Mouse (Mus musculus) liver, postnatal 0 days (tissue): ENCODE data around the gene Utrn.

Source experiments
- CTCF ChIP-seq: sonication (generic); IDR thresholded peaks from 2 replicates; pipeline ENCODE4 v1.5.1; 2016; ENCODE audit warnings: antibody characterized with exemption, low read depth
- EP300 ChIP-seq: IDR thresholded peaks from 2 replicates; pipeline ENCODE4 v1.6.1; 2016; ENCODE audit warnings: antibody characterized with exemption, low read depth, mild to moderate bottlenecking

DNA sequence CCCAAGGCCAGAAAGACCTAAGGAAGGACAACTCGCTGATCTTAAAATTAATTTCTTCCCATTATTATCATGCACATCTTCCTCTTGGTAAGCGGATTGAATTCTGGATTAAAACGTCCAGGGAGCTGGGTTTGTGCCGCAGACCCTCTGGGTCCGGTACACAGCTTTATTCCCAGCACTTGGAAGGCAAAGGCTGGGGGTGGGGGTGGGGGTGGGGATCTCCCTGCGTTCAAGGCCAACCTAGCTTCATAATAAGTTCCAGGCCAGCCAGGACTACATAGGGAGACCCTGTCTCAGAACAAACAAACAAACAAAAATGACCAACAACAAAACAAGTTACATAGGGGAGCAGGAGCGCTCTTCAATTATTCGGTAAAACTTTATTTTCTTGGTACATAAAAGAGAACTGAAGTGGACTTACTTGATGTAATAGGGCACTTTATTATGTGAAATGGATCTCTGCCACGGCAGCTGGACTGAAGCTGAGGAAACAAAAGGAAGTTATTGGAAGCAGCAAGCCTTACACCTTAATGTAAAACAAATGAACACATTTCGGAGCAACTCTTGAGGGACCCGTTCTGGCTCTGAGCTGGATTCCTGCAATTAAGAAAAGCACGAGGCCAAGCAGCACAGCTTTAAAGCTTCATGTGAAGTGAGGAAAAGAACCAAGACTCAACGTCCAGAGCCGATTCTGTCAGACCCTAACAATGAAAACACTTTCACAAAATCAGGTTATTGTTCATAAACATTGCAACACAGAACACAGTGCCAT lies 394.1 kb downstream of the Utrn start:
- no peak for TF ChIP-seq CTCF
- no peak for TF ChIP-seq EP300
